Mouse (Mus musculus): ENCODE measurements around the gene Lrp2. TPM values are rescaled to one million over a fixed set of nuclear protein-coding genes. Genes with fewer than 3 reads are reported as not detected.

Lrp2 gene
- polyA plus RNA-seq, 1 experiment from 2014 or later = 1.6 TPM

- Histone ChIP-seq H3K9ac (ENCODE audit: low read depth, low read length) (no peak overlapping the region), H3K36me3 (ENCODE audit: control insufficient read depth, insufficient read depth) (no peaks in the 10 kb centered on the region), H3K27me3 (replicated peaks; ENCODE audit: control insufficient read depth, insufficient read depth, low read length) (peaks cover 21% of the 10 kb centered on the region), H3K9me3 (ENCODE audit: control insufficient read depth) (no peaks in the 10 kb centered on the region), H3K4me2 (replicated peaks; ENCODE audit: low read depth) (no peak overlapping the region), H3K4me3 (ENCODE audit: low read depth, low read length) (no peak overlapping the region), H3K4me1 (replicated peaks; ENCODE audit: control insufficient read depth, insufficient read depth, low read length) (0 out of 2 replicates have a peak, but pooled peaks cover 5% of the 10 kb centered on the region), H3K27ac (ENCODE audit: low read depth, low read length) (no peak overlapping the region)
- ATAC-seq = no peak
- WGBS = 88% methylated on average over 2 of the region's 2 CpGs
- no peak for TF ChIP-seq CTCF (IDR thresholded peaks at IDR 0.05; ENCODE audit: low read depth)
Observed at GRCm38 (mm10) chr2:69580091-69580490, 5.8 kb downstream of the Lrp2 start.

- H3K27me3 ChIP-seq (replicated peaks; ENCODE audit: control insufficient read depth, insufficient read depth, low read length) = 0 out of 2 replicates have a peak, but pooled peaks cover 4% of the 10 kb centered on the region
- no peaks in the 10 kb centered on the region for H3K4me1 ChIP-seq (replicated peaks; ENCODE audit: control insufficient read depth, insufficient read depth, low read length)
- H3K4me2 ChIP-seq (replicated peaks; ENCODE audit: low read depth) = no peak overlapping the region
- no peak overlapping the region for H3K27ac ChIP-seq (ENCODE audit: low read depth, low read length)
- 86% methylated on average over 8 of the region's 8 CpGs for WGBS
- no peaks in the 10 kb centered on the region for H3K9me3 ChIP-seq (ENCODE audit: control insufficient read depth)
- ATAC-seq = no peak
- no peak overlapping the region for H3K4me3 ChIP-seq (ENCODE audit: low read depth, low read length)
- no peak for TF ChIP-seq CTCF (IDR thresholded peaks at IDR 0.05; ENCODE audit: low read depth)
- no peaks in the 10 kb centered on the region for H3K36me3 ChIP-seq (ENCODE audit: control insufficient read depth, insufficient read depth)
- no peak overlapping the region for H3K9ac ChIP-seq (ENCODE audit: low read depth, low read length)
Observed at GRCm38 (mm10) chr2:69578206-69578605, 7.7 kb downstream of the Lrp2 start.

GRCm38 (mm10) chr2:69576531-69576930 is 9.3 kb downstream of the Lrp2 start:
- H3K4me3 ChIP-seq (ENCODE audit: low read depth, low read length) = no peak overlapping the region
- H3K9ac ChIP-seq (ENCODE audit: low read depth, low read length) = no peak overlapping the region
- H3K27me3 ChIP-seq (replicated peaks; ENCODE audit: control insufficient read depth, insufficient read depth, low read length) = no peaks in the 10 kb centered on the region
- H3K36me3 ChIP-seq (ENCODE audit: control insufficient read depth, insufficient read depth) = no peaks in the 10 kb centered on the region
- H3K4me2 ChIP-seq (replicated peaks; ENCODE audit: low read depth) = no peak overlapping the region
- WGBS = 94% methylated on average over 1 of the region's 1 CpGs
- H3K9me3 ChIP-seq (ENCODE audit: control insufficient read depth) = no peaks in the 10 kb centered on the region
- no peaks in the 10 kb centered on the region for H3K4me1 ChIP-seq (replicated peaks; ENCODE audit: control insufficient read depth, insufficient read depth, low read length)
- TF ChIP-seq CTCF (IDR thresholded peaks at IDR 0.05; ENCODE audit: low read depth) = no peak
- no peak overlapping the region for H3K27ac ChIP-seq (ENCODE audit: low read depth, low read length)
- no peak for ATAC-seq

GRCm38 (mm10) chr2:69574934-69575333 is 10.9 kb downstream of the Lrp2 start:
- WGBS = 65% methylated on average over 6 of the region's 6 CpGs
- Histone ChIP-seq H3K9me3 (ENCODE audit: control insufficient read depth) (no peaks in the 10 kb centered on the region), H3K27me3 (replicated peaks; ENCODE audit: control insufficient read depth, insufficient read depth, low read length) (no peaks in the 10 kb centered on the region), H3K9ac (ENCODE audit: low read depth, low read length) (no peak overlapping the region), H3K4me3 (ENCODE audit: low read depth, low read length) (no peak overlapping the region), H3K4me1 (replicated peaks; ENCODE audit: control insufficient read depth, insufficient read depth, low read length) (no peaks in the 10 kb centered on the region), H3K4me2 (replicated peaks; ENCODE audit: low read depth) (no peak overlapping the region), H3K27ac (ENCODE audit: low read depth, low read length) (no peak overlapping the region), H3K36me3 (ENCODE audit: control insufficient read depth, insufficient read depth) (no peaks in the 10 kb centered on the region)
- ATAC-seq = no peak
- no peak for TF ChIP-seq CTCF (IDR thresholded peaks at IDR 0.05; ENCODE audit: low read depth)

- Histone ChIP-seq H3K36me3 (ENCODE audit: control insufficient read depth, insufficient read depth) (no peaks in the 10 kb centered on the region), H3K9ac (ENCODE audit: low read depth, low read length) (no peak overlapping the region), H3K4me1 (replicated peaks; ENCODE audit: control insufficient read depth, insufficient read depth, low read length) (no peaks in the 10 kb centered on the region), H3K27ac (ENCODE audit: low read depth, low read length) (no peak overlapping the region), H3K4me3 (ENCODE audit: low read depth, low read length) (no peak overlapping the region), H3K4me2 (replicated peaks; ENCODE audit: low read depth) (no peak overlapping the region), H3K27me3 (replicated peaks; ENCODE audit: control insufficient read depth, insufficient read depth, low read length) (no peaks in the 10 kb centered on the region), H3K9me3 (ENCODE audit: control insufficient read depth) (no peaks in the 10 kb centered on the region)
- 74% methylated on average over 3 of the region's 3 CpGs for WGBS
- no peak for ATAC-seq
- TF ChIP-seq CTCF (IDR thresholded peaks at IDR 0.05; ENCODE audit: low read depth) = no peak
Observed at GRCm38 (mm10) chr2:69574261-69574660, 11.6 kb downstream of the Lrp2 start.

GRCm38 (mm10) chr2:69573733-69574054 is 12.2 kb downstream of the Lrp2 start:
- Histone ChIP-seq H3K4me2 (replicated peaks; ENCODE audit: low read depth) (no peak overlapping the region), H3K4me1 (replicated peaks; ENCODE audit: control insufficient read depth, insufficient read depth, low read length) (no peaks in the 10 kb centered on the region), H3K9ac (ENCODE audit: low read depth, low read length) (no peak overlapping the region), H3K36me3 (ENCODE audit: control insufficient read depth, insufficient read depth) (no peaks in the 10 kb centered on the region), H3K27ac (ENCODE audit: low read depth, low read length) (no peak overlapping the region), H3K9me3 (ENCODE audit: control insufficient read depth) (no peaks in the 10 kb centered on the region), H3K4me3 (ENCODE audit: low read depth, low read length) (no peak overlapping the region), H3K27me3 (replicated peaks; ENCODE audit: control insufficient read depth, insufficient read depth, low read length) (no peaks in the 10 kb centered on the region)
- no peak for ATAC-seq
- no peak for TF ChIP-seq CTCF (IDR thresholded peaks at IDR 0.05; ENCODE audit: low read depth)

- Histone ChIP-seq H3K4me2 (replicated peaks; ENCODE audit: low read depth) (no peak overlapping the region), H3K36me3 (ENCODE audit: control insufficient read depth, insufficient read depth) (no peaks in the 10 kb centered on the region), H3K27ac (ENCODE audit: low read depth, low read length) (no peak overlapping the region), H3K4me3 (ENCODE audit: low read depth, low read length) (no peak overlapping the region), H3K4me1 (replicated peaks; ENCODE audit: control insufficient read depth, insufficient read depth, low read length) (no peaks in the 10 kb centered on the region), H3K27me3 (replicated peaks; ENCODE audit: control insufficient read depth, insufficient read depth, low read length) (no peaks in the 10 kb centered on the region), H3K9ac (ENCODE audit: low read depth, low read length) (no peak overlapping the region), H3K9me3 (ENCODE audit: control insufficient read depth) (no peaks in the 10 kb centered on the region)
- TF ChIP-seq CTCF (IDR thresholded peaks at IDR 0.05; ENCODE audit: low read depth) = no peak
- no peak for ATAC-seq
- WGBS = 82% methylated on average over 5 of the region's 5 CpGs
Observed at GRCm38 (mm10) chr2:69573038-69573732, 12.7 kb downstream of the Lrp2 start.
